Mouse (Mus musculus) kidney, adult 2 months (tissue): ENCODE data around the gene Fbxo42.

Source experiments
- CTCF ChIP-seq: fragments of 200-500 bp; conservative IDR thresholded peaks from 2 replicates; pipeline ENCODE4 v1.5.1; 2011; ENCODE audit warnings: low read depth, mild to moderate bottlenecking, control low read depth, low read length, moderate library complexity, mixed read lengths; ENCODE audit not compliant: insufficient read depth, insufficient read length
- POLR2A ChIP-seq: fragments of 200-500 bp; IDR thresholded peaks from one replicate; pipeline ENCODE4 v1.6.1; 2011; ENCODE audit warnings: low read depth, low read length, control low read depth

DNA sequence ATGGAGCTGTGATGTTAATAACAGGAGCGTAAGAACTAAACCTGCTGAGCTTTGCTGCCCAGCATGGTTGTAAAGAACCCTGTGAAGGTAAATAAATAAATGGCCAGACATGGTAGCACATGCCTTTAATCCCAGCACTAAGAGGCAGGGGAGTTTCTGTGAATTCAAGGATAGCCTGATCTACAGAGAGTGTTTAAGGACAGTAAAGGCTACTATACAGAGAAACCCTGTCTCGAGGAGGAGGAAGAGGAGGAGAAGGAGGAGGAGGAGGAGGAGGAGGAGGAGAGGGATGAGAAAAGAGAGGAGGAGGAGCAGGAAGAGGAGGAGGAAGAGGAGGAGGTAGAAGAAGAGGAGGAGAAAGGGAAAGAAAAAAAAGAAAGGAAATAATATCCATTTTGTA, 65.6 kb downstream of the Fbxo42 start:
- no peak for TF ChIP-seq CTCF
- TF ChIP-seq POLR2A = no peak
